Mouse (Mus musculus): ENCODE data around the gene Dpf1. TPM values are rescaled to one million over a fixed set of nuclear protein-coding genes. Genes with fewer than 3 reads are reported as not detected.

Gene Dpf1
- polyA plus RNA-seq (2015; fragmentation: Nextera tagmentation; extraction: Ambion mirVana), result 0.81 and 1.8 TPM in 2 replicates

DNA sequence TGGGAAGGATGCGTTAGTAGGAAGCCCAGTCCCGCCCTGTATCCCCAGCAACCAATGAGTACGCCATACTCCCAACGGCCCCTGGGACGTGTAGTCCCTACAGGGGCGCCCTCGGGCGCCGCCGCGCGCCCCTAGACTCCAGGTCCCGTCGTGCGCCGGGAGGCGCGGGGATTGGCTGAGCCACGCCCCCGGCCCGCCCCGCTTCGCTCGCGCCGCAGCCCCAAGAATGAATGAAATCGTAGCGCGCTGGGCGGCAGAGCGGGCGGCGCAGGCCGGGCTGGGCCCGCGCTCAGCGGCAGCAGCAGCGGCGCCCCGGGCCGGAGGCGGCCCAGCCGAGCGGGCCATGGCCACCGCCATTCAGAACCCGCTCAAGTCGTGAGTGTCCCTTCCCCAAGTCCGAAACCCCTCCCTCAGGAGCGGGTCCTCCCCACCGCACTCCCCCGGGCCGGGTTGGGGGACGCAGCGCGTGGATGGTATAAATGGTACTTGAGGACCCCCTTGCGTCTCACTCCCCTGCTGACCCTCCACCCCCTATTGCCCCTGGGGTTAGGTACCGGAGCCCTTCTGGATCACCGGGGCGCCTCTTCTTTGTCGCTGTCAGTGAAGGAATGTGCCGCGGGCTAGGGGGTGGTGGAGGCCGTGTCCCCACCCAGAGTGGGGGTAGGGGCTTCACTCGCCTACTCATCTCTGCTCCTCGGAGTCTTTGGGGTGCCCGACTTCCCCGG, at the start of gene Dpf1:
Dpf1 (plus strand) TSS at position 214 of the 725 bp plus-strand sequence.

DNA sequence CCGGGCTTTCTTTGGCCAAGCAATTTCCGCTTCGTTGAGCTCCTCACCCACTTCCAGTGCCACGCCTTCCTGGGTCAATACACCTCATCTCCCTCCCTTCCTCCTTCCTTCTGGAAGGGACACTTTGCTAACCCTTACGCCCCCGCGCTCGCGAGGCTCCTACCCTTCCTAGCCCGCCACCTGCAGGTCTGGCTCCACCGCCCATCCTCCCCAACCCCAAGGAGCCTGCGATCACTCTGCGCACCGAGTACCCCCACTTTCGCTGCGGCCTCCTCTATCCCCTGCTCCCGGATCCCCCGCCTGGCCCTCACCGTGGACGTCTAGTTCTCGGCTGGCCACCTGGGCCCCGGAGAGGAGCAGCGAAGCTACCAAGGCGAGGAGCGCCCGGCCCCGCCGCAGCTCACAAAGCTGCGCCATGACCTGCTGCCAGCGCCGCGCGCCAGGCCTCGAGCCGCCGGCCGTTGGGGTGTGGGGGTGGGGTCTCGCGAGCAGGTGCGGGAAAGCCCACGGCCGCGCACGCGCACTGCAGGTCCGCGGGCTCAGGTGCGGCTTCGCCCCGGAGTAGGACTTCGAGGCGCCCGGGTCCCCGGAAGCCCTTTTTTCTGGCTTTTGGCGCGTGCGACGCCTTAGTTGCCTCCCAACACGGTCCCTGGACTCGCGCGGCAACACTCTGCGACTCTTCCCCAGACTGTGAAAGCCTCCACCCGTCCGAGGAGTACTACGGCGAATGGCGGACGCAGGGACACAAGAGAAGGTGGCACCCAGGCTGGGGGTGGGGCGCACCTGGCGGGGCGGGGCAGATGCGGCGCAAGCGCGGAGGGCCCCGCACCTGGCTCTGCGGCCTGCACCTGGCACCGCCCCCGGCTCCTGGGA, 22.3 kb upstream of the Dpf1 start, which contains the start of gene Spint2:
Spint2 (minus strand) TSS at position 712 of the 873 bp plus-strand sequence.

DNA sequence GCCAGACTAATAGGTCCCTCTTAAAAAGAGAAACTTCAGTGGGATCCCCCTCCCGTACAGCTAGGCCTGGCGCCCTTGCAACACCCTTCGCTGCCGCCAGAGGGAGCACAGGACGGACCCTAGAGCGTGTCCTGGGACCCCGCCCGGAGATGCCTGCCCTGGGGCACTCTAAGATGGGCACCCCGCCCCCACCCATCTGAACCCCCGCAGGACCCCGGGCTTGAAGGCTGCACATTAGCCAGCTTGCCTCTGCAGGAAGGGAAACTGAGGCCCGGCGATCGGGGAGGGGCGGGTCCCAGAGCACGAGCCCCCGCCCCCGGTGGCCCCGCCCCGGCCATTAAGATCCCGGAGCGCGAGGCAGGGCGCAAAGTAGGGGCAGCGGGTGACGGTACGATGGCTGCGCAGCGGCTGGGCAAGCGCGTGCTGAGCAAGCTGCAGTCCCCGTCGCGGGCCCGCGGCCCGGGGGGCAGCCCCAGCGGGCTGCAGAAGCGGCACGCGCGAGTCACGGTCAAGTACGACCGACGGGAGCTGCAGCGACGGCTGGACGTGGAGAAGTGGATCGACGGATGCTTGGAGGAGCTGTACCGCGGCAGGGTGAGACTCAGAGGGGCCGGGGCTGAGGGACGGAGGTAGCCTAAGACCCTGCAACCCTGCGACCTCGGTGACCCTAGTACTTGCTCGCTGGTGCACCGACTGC, 14.7 kb upstream of the Dpf1 start, which contains the start of gene Ppp1r14a:
Ppp1r14a (plus strand) TSS at position 367 of the 697 bp plus-strand sequence.

Other genes starting within 250 kb of the Dpf1 start
- gene Ryr1, start 178.8 kb upstream of the Dpf1 start, polyA plus RNA-seq (2015; fragmentation: Nextera tagmentation; extraction: Ambion mirVana), result 0.17 and 0.24 TPM in 2 replicates
- 8.2 and 8.8 TPM in 2 replicates for gene Rasgrp4, start 169.1 kb upstream of the Dpf1 start, polyA plus RNA-seq (2015; fragmentation: Nextera tagmentation; extraction: Ambion mirVana)
- 16.5 and 20.1 TPM in 2 replicates for gene Fam98c, start 147.7 kb upstream of the Dpf1 start, polyA plus RNA-seq (2015; fragmentation: Nextera tagmentation; extraction: Ambion mirVana)
- gene Ggn, start 133.7 kb upstream of the Dpf1 start, polyA plus RNA-seq (2015; fragmentation: Nextera tagmentation; extraction: Ambion mirVana), result 0.23 TPM in 2 replicates
- 0.54 and 0.76 TPM in 2 replicates for gene Spred3, start 133.5 kb upstream of the Dpf1 start, polyA plus RNA-seq (2015; fragmentation: Nextera tagmentation; extraction: Ambion mirVana)
- gene Psmd8, start 123.2 kb upstream of the Dpf1 start, polyA plus RNA-seq (2015; fragmentation: Nextera tagmentation; extraction: Ambion mirVana), result 157 and 158 TPM in 2 replicates
- gene Catsperg1, start 89.9 kb upstream of the Dpf1 start, polyA plus RNA-seq (2015; fragmentation: Nextera tagmentation; extraction: Ambion mirVana), result 0.46 and 0.59 TPM in 2 replicates
- 1.5 and 1.7 TPM in 2 replicates for gene Kcnk6, start 71.4 kb upstream of the Dpf1 start, polyA plus RNA-seq (2015; fragmentation: Nextera tagmentation; extraction: Ambion mirVana)
- 47.2 and 53.1 TPM in 2 replicates for gene Yif1b, start 65.6 kb upstream of the Dpf1 start, polyA plus RNA-seq (2015; fragmentation: Nextera tagmentation; extraction: Ambion mirVana)
- gene 2200002D01Rik, start 55.5 kb upstream of the Dpf1 start, polyA plus RNA-seq (2015; fragmentation: Nextera tagmentation; extraction: Ambion mirVana), result 2.2 and 2.3 TPM in 2 replicates
- 40.8 and 44.8 TPM in 2 replicates for gene Spint2, start 22.0 kb upstream of the Dpf1 start, polyA plus RNA-seq (2015; fragmentation: Nextera tagmentation; extraction: Ambion mirVana)
- 27.1 and 27.3 TPM in 2 replicates for gene Ppp1r14a, start 14.6 kb upstream of the Dpf1 start, polyA plus RNA-seq (2015; fragmentation: Nextera tagmentation; extraction: Ambion mirVana)
- gene Sipa1l3, start 214.7 kb downstream of the Dpf1 start, polyA plus RNA-seq (2015; fragmentation: Nextera tagmentation; extraction: Ambion mirVana), result 5.1 and 5.3 TPM in 2 replicates

Measured in spleen, postnatal 0 days (tissue).